Mouse (Mus musculus) lung, embryonic 14.5 days (tissue): ENCODE measurements at regions not wholly inside any gene's neighbourhood (a gene's known extent, or its start where the extent isn't known, plus 50 kb on each side); places are given as distances from the start of the nearest gene placed in this dataset.

Source experiments
- ATAC-seq: fragments of 200-750 bp; cut with Nextera tagmentation; 2 replicates; pipeline ENCODE4 v1.8.0; 2017; ENCODE audit warnings: mild to moderate bottlenecking, moderate TSS enrichment, moderate library complexity; ENCODE audit not compliant: insufficient read depth
- DNase-seq: peaks from one replicate; pipeline ENCODE4 v3.0.0-alpha.2; 2015
- H3K27ac ChIP-seq: fragments of 300-500 bp; sonication (generic); 2 replicates; pipeline ENCODE4 v1.5.1; 2014; ENCODE audit warnings: low read depth, mild to moderate bottlenecking, moderate library complexity
- H3K27me3 ChIP-seq: fragments of 300-500 bp; sonication (generic); 2 replicates; pipeline ENCODE4 v1.6.1; 2014; ENCODE audit warnings: low read length, control low read depth; ENCODE audit not compliant: insufficient read depth
- H3K36me3 ChIP-seq: fragments of 300-500 bp; sonication (generic); 2 replicates; pipeline ENCODE4 v1.6.1; 2014; ENCODE audit warnings: control low read depth; ENCODE audit not compliant: insufficient read depth
- H3K4me1 ChIP-seq: fragments of 300-500 bp; sonication (generic); 2 replicates; pipeline ENCODE4 v1.6.1; 2014; ENCODE audit warnings: antibody characterized with exemption, control low read depth; ENCODE audit not compliant: insufficient read depth
- H3K4me2 ChIP-seq: fragments of 300-500 bp; sonication (generic); 2 replicates; pipeline ENCODE4 v1.6.1; 2014; ENCODE audit warnings: mild to moderate bottlenecking
- H3K4me3 ChIP-seq: fragments of 300-500 bp; sonication (generic); 2 replicates; pipeline ENCODE4 v1.5.1; 2014; ENCODE audit warnings: low read depth, low read length
- H3K9ac ChIP-seq: fragments of 300-500 bp; sonication (generic); 2 replicates; pipeline ENCODE4 v1.6.1; 2014
- H3K9me3 ChIP-seq: fragments of 300-500 bp; sonication (generic); 2 replicates; pipeline ENCODE4 v1.6.1; 2016; ENCODE audit warnings: low read depth, low read length, control low read depth
- CTCF ChIP-seq: IDR thresholded peaks from 2 replicates; pipeline ENCODE4 v1.5.1; 2016; ENCODE audit warnings: antibody characterized with exemption, low read depth
- WGBS: fragments of 180-500 bp; shearing (Covaris S2); extraction: QIAGEN DNeasy Blood & Tissue Kit; methylation state at CpG from one replicate; pipeline ENCODE4 v1.1.7; 2014; 5-methylcytosine and 5-hydroxymethylcytosine counted together

- no peaks in the 10 kb centered on the region for H3K27me3 ChIP-seq
- H3K9ac ChIP-seq, result peak overlapping the region; percentile 38; the same call in 1 of the 2 replicates
- peaks cover 9% of the 10 kb centered on the region; the same call in 1 of the 2 replicates for H3K4me1 ChIP-seq
- ATAC-seq (peak; percentile 71), DNase-seq (peak; percentile 93)
- H3K4me2 ChIP-seq, result peak overlapping the region; percentile 37; the same call in 1 of the 2 replicates
- H3K9me3 ChIP-seq, result no peaks in the 10 kb centered on the region
- WGBS, result 15% methylated on average over 15 of the region's 15 CpGs
- H3K4me3 ChIP-seq, result no peak overlapping the region
- no peaks in the 10 kb centered on the region for H3K36me3 ChIP-seq
- H3K27ac ChIP-seq, result peak overlapping the region; percentile 79
- TF ChIP-seq CTCF, result peak; percentile 75
Measured at GRCm38 (mm10) chr2:174858011-174858834, 97.8 kb downstream of the Edn3 start.

- DNase-seq (peak; percentile 56), ATAC-seq (peak; percentile 70)
- peak overlapping the region; percentile 79 for H3K27ac ChIP-seq
- peaks cover 9% of the 10 kb centered on the region; the same call in 1 of the 2 replicates for H3K4me1 ChIP-seq
- H3K36me3 ChIP-seq, result no peaks in the 10 kb centered on the region
- TF ChIP-seq CTCF, result no peak
- H3K27me3 ChIP-seq, result no peaks in the 10 kb centered on the region
- 7% methylated on average over 2 of the region's 2 CpGs for WGBS
- H3K4me2 ChIP-seq, result peak overlapping the region; percentile 37; the same call in 1 of the 2 replicates
- H3K4me3 ChIP-seq, result no peak overlapping the region
- peak overlapping the region; percentile 38; the same call in 1 of the 2 replicates for H3K9ac ChIP-seq
- H3K9me3 ChIP-seq, result no peaks in the 10 kb centered on the region
Measured at GRCm38 (mm10) chr2:174858835-174859215, 98.4 kb downstream of the Edn3 start.

GRCm38 (mm10) chr2:174859533-174859932 lies 99.1 kb downstream of the Edn3 start:
- ATAC-seq (no peak), DNase-seq (peak; percentile 78)
- Histone ChIP-seq H3K36me3 (no peaks in the 10 kb centered on the region), H3K9ac (no peak overlapping the region), H3K27ac (peak overlapping the region; percentile 79; the same call in 1 of the 2 replicates), H3K4me2 (no peak overlapping the region), H3K4me1 (peaks cover 9% of the 10 kb centered on the region; the same call in 1 of the 2 replicates), H3K4me3 (no peak overlapping the region), H3K27me3 (no peaks in the 10 kb centered on the region), H3K9me3 (no peaks in the 10 kb centered on the region)
- TF ChIP-seq CTCF, result peak; percentile 74
- 38% methylated on average over 7 of the region's 7 CpGs for whole genome bisulfite sequencing

- WGBS, result 64% methylated on average over 3 of the region's 3 CpGs
- Histone ChIP-seq H3K36me3 (no peaks in the 10 kb centered on the region), H3K4me1 (peaks cover 14% of the 10 kb centered on the region), H3K4me3 (no peak overlapping the region), H3K9me3 (no peaks in the 10 kb centered on the region), H3K27me3 (no peaks in the 10 kb centered on the region), H3K27ac (no peak overlapping the region), H3K9ac (no peak overlapping the region), H3K4me2 (no peak overlapping the region)
- no peak for ATAC-seq
- TF ChIP-seq CTCF, result no peak
- no peak for DNase-seq
Measured at GRCm38 (mm10) chr2:174864657-174865056, 104.2 kb downstream of the Edn3 start.

GRCm38 (mm10) chr2:174866546-174866945 lies 106.1 kb downstream of the Edn3 start:
- Histone ChIP-seq H3K27me3 (no peaks in the 10 kb centered on the region), H3K4me3 (no peak overlapping the region), H3K36me3 (no peaks in the 10 kb centered on the region), H3K4me2 (no peak overlapping the region), H3K9ac (no peak overlapping the region), H3K9me3 (no peaks in the 10 kb centered on the region), H3K4me1 (peaks cover 14% of the 10 kb centered on the region), H3K27ac (peak overlapping the region; percentile 24; the same call in 1 of the 2 replicates)
- DNase-seq (no peak), ATAC-seq (no peak)
- no peak for TF ChIP-seq CTCF
- 39% methylated on average over 8 of the region's 8 CpGs for WGBS

- Histone ChIP-seq H3K27me3 (no peaks in the 10 kb centered on the region), H3K4me3 (no peak overlapping the region), H3K27ac (no peak overlapping the region), H3K4me1 (peaks cover 14% of the 10 kb centered on the region), H3K9ac (no peak overlapping the region), H3K4me2 (no peak overlapping the region), H3K36me3 (no peaks in the 10 kb centered on the region), H3K9me3 (no peaks in the 10 kb centered on the region)
- ATAC-seq, result no peak
- WGBS, result 36% methylated on average over 5 of the region's 5 CpGs
- DNase-seq, result no peak
- TF ChIP-seq CTCF, result no peak
Measured at GRCm38 (mm10) chr2:174867397-174867796, 107.0 kb downstream of the Edn3 start.

- no peak for TF ChIP-seq CTCF
- Histone ChIP-seq H3K27me3 (no peaks in the 10 kb centered on the region), H3K9me3 (no peaks in the 10 kb centered on the region), H3K9ac (no peak overlapping the region), H3K4me2 (no peak overlapping the region), H3K36me3 (no peaks in the 10 kb centered on the region), H3K4me3 (no peak overlapping the region), H3K27ac (peak overlapping the region; percentile 63; the same call in 1 of the 2 replicates), H3K4me1 (peaks cover 14% of the 10 kb centered on the region)
- 45% methylated on average over 3 of the region's 3 CpGs for WGBS
- DNase-seq (no peak), ATAC-seq (no peak)
Measured at GRCm38 (mm10) chr2:174868186-174868585, 107.8 kb downstream of the Edn3 start.
